Mouse (Mus musculus) heart, adult 2 months (tissue): ENCODE results near the gene Pex1.

Experiments
- CTCF ChIP-seq: fragments of 200-600 bp; IDR thresholded peaks from 2 replicates; pipeline ENCODE4 v1.8.1; 2022; ENCODE audit warnings: antibody characterized with exemption, mild to moderate bottlenecking, moderate library complexity
- EP300 ChIP-seq: fragments of 200-500 bp; IDR thresholded peaks from 2 replicates; pipeline ENCODE4 v1.6.1; 2011; ENCODE audit warnings: low read depth, low read length, control low read depth; ENCODE audit not compliant: insufficient read depth
- POLR2A ChIP-seq: fragments of 200-500 bp; IDR thresholded peaks from 2 replicates; pipeline ENCODE4 v1.6.1; 2011; ENCODE audit warnings: mild to moderate bottlenecking, low read depth, low read length, control low read depth; ENCODE audit not compliant: insufficient read depth

GRCm38 (mm10) chr5:3665225-3665624 lies 69.4 kb downstream of the Pex1 start:
- TF ChIP-seq EP300 (no peak), CTCF (no peak), POLR2A (no peak)
